Mouse (Mus musculus): ENCODE results near the gene Nim1k. TPM values are rescaled to one million over a fixed set of nuclear protein-coding genes. Genes with fewer than 3 reads are reported as not detected.
"Not testable (repeated sequence)": the region's sequence is repeated elsewhere in the genome, so short reads cannot be mapped to it uniquely, and the experiment has no call there.

The Nim1k gene
- total RNA-seq, 1 experiment from 2014 or later = 3.0 TPM

DNA sequence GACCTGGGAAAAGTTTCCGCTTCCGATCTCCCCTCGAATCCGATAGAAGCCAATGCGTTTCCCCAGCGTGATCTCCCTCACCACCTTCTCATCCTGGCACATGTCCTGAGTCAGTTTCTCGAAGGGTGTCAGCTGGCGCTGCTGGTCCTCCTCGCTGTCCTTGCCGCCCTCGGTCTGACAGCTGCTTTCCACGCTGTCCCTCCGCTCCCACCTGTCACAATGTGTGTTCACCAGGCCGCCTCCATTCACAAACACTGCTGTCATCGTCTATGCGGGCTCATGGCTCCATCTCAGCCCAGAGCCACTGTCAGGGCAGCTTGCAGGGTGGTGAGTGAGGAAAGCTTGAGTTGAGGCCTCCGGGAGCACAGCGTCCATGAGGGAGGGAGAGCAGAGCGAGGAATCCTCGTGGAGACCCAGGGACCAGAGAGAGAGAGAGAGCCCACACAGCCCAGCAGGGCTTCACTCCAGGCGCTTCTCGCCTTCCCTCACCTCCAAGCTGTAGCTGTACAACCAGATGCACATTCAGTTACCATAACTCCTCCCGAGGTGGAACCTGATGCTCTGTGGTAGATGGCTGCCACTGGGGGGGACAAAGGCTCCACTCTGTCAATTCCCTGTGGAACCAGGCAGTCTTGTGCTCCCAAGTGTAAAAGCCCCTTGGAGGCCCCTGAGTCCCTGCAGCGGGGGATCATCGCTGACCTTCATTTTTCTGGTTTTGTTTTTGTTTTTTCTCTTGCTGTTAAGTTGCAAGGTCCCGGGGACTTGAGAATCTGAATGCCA, 27.9 kb downstream of the Nim1k start:
- DNase-seq = no peak

DNA sequence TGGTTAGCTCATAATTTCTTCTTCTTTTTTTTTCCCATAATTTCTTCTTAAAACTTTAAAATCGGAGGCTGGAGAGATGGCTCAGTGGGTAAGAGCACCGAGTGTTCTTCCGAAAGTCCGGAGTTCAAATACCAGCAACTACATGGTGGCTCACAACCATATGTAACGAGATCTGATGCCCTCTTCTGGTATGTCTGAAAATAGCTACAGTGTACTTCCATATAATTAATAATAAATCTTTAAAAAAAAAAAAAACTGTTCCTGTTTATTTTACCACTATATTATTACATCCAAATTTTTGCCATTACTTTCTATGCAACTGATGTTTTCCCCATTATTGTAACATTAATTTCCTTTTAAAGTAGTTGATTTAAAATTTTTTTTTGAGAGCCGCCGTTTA, 31.1 kb downstream of the Nim1k start:
- DNase-seq = no peak

DNA sequence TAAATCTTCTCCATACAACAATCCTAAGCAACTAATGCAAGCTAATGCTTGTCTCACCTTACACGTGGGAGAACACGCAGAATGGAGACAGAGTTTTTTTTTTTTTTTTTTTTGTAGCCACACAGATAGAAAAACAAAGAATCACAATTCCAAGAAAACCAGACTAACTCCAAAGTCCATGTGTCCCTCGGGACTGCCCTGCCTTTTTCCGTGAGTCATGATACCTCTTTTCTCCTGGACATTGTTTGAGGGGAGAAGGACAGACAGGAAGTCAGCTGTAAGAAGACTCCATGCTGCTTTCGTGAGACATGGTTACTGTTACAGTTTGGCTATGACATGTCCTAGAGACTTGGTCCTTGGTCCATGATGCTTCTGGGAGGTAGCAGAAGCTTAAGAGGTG, 32.3 kb downstream of the Nim1k start:
- DNase-seq = no peak

DNA sequence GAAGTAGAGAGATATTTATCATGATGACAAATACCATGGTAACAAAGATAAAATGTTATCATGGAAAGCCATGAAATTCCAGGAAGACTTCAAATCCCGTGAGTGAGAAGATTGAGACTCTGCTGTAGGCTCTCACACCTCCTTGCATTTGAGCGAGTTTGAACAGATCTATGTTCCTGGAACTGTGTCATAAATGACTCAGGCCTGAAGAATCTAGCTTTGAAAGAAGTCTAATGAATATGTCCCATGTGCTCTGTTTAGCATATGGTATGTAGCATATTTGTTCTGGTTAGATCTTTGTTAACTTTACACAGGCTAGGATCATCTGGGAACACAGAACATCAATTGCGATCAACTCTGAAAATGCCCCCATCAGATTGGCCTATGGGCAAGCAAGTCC, 33.2 kb downstream of the Nim1k start:
- no peak for DNase-seq

DNA sequence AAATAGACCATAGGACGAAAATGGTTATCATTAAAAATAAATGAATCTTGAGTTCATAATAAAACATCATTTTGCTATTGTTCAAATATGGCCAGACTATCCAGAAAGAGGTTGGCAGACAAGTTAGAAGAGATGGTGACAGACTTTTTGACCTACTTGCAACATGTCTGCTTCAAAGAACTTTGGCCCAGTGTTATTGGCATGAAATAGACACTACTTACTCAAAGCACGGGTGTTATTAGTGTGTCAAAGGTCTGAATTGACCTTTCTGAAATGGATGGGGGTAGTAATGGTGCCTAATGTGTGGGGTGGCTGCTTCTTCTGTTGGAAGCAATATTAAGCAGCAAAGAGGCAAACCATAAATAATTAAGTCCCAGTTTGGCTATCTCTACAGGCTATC, 39.6 kb downstream of the Nim1k start:
- no peak for DNase-seq

DNA sequence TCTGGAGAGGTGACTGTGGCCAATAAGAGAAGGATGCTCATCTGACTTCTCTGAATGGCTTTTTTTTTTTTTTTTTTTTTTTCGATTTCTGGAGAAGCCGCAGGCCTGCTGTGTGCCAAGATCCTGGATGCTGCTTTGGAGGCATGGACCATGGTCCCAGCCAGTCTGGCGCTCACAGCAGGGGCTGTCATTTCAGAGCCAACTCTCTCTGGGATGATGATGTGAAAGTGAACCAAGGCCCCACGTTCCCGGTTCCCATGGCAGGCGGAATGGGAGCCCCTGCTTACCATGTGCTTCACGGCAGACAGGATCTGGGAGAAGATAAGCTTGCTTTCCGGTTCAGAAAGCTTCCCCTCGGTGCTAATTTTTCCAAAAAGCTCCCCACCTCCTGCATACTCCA, 41.9 kb downstream of the Nim1k start:
- no peak for DNase-seq

DNA sequence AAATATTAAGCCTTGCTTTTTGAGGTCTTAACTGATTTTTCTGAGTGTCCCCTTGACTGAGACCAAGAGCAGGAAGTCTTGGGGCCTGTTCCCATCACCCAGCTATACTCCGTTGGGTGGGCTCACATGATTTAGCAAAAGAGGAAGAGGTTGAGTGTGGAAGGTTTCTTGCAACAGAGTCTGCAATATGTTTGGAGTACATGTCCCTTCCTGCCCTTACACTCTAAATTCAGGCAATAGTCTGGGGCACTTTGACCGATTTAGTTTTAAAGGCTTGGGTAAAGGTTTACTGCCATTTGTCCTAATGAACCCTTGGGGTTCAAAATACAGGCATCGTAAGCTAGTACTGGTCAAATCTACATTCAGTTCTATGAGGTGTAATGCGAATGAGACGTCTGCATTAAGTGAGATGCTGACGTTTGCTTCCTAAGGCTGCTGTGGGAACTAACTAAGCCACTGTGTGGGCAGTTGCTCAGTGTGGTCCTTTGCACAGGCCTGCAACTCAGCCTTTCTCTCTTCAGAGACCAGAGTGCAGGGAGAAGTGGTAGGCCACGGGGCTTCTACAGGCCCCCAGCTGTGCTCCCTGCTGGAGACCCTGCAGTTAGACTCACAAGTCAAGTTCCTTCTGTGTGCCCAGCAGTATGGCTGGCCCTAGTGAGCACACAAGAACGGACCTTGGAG, 42.4 kb downstream of the Nim1k start:
- no peak for DNase-seq

DNA sequence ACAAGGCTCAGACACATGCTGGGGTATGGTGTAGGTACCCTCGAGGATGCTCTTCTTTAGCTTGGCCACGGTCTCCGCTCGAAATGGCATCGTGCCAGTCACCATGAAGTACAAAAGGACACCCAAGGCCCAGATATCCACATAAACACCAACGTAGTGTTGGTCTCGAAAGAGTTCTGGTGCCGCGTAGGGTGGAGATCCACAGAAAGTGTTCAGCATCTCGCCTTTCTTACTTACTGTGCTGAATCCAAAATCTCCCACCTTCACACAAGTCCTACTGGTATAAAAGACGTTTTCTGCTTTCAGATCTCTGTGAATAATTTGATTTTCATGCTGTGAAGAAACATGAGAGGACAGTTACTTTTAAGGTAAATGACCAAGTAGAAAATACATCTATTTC, 43.2 kb downstream of the Nim1k start:
- DNase-seq = no peak

DNA sequence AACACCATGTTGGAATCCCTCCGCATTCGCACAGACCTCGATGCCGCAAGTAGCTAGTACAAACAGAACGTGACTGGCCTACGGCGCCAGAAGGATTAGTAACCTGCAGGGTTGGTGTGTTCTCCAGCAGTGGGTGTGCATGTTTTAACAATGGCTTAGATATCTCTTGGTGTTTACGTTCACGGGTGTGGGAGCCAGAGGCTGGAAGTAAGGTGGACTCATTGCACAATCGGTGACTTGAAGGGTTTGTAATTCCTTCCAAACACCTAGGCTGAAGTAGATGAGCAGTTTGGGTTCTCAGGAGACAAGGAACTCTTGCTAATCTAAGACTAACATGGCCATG, 45.4 kb downstream of the Nim1k start:
- no peak for DNase-seq

DNA sequence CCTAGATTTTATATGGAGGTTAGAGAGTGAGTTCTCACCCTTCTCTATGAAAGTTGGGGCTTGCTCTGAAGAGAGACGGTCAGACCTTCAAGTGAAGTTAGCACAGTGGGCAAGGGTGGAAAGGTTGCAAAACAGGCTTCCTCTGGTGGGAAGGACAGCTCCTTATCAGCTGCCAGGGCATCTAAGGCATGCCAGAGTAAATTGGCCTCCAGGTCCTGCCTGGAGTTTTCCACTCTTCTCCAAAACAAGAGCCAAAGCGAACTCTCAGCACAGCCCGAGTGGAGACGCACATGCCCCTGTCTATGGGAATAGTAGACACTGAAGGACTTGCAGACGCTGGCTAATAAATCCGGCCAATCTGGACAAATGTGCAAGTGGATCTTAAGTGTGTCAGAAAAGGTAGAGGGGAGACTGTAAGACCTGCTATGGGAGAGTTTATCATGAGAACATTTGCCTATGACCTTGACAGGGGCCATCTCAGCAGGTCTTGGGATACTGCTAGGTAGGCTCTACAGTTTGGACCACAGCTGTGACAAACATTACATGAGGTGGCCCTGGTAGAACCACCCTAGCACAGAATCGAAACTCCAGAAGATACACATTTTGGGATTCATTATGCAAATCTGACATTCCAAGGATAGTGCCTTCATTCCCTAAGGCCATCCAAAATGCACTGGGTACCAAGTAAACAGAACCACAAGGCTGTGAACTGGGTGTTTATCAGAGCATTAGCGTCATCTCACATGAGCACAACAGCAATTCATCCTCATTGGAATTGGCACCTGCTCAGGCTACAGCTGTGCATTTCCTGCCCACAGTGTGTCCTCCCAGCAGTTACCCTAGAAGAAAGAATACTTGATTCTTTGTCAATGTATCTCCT, 46.1 kb downstream of the Nim1k start:
- peak; percentile 57 for DNase-seq

DNA sequence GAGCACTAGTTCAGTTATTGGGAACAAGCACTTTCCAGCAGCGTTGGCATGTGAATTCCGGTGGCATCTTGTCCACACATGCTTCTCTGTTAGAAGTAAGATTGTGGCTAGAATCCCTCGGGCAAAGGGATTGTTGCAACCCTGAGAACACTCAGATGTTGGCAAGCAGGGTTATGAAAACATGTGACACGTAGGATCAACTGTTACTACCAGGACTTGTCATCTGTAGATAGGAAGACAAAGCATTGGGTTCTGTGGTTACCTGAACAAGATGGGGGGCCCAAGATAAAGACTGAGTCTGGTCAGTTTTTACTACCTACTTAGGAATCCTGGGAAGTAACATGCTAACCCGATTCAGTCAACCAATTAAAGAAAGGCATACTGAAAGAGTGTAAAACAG, 46.7 kb downstream of the Nim1k start:
- DNase-seq = peak; percentile 51

DNA sequence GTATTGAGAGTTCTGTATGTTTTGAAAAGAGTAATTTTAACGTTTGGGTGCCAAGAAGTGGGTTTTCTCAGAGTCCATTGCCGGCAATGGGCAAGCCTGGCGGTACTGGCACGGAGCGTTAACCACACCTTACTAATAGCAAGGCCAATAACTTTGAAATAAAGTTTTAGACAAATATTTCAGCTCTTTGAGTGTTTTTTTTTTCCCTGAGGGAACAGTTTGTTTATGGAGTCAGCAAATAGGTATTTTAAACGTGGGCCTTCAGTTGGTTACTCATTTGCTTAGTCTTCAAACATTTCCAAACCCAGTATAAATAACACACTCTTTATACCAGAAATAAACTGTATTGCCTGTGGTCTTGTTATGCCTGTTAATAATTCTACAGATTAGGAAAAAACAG, 47.8 kb downstream of the Nim1k start:
- DNase-seq = no peak

DNA sequence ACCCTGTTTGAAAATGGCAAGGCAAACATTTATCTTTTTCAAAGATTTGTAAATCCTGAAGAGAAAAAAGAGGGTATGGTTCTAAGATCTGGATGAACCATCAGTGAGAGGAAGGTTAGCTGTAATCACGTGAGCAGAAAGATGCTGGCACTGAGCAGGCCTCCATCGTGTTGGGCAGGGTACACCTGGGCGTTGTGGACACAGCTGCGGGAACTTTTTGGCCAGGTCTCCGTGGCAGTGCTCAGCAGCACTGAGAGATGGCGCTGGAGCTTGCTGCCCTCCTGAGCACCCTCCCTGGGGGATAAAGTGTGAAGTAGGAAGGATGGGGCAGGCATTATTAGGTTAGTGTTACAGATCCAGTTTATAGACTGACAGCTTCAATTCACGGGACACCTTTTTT, 48.7 kb downstream of the Nim1k start:
- no peak for DNase-seq

DNA sequence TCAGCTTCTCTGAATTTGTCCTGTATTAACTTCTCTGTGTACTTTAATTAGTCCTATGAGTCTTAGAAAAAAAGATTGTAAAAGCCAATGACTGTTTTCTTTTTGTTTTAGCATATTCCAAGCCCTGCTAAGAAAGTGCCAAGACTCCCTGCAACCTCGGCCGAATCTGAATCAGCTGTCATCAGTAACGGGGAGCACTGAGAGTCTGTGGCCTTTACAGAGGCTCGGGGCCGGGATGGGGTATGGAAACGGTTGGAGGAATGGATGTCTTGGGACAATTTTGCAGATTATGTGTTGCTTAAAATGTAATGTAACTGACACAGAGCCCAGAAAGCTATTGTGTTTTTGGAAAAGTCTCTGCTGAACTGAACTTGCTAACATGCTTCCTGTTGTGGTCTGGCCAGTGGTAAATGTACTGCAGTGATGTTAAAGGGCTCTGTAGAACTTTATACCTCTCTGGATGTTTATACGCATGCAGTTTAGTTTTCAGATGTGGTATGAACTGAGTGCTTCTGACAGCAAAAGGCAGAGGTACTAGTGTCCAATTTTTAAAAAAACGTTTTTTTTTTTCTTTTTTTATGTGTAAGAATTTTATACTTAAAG, 49.3 kb downstream of the Nim1k start:
- DNase-seq = not testable (repeated sequence)

DNA sequence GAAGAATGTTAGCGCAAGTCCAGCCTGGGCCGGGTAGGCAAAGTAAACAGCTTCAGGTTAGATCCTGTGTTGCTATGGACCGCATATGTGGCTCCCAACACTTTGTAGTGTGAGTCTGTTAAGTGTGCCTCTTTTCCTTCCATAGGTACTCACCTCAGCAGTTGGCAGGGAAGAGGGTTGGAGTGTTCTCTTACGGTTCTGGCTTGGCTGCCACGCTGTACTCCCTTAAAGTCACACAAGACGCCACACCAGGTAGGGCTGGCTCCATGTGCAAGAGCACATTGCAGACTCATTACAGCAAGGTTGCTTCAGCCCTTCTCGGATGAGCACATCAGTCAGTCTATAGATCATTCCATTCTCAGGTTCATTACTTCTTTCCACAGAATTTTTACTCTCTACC, 51.4 kb downstream of the Nim1k start:
- DNase-seq = no peak

DNA sequence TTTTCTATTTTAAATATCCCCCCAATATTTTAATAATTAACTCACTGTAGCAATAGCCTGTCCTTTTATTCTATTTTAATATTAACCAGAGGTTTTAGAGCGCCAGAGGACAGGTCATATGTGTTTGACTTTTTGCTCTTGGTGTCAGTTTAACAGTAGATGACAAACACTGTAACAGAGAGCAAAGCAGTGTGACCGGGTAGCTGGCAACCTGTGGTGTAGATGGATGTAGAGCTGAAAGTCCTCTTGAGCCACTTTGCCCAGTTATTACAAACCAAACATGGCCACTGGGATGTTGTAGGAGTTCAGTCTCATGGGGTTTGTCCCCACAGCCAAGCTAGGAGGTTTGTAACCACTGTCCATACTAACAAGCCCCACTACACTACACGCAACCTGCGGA, 57.2 kb downstream of the Nim1k start:
- DNase-seq = no peak

DNA sequence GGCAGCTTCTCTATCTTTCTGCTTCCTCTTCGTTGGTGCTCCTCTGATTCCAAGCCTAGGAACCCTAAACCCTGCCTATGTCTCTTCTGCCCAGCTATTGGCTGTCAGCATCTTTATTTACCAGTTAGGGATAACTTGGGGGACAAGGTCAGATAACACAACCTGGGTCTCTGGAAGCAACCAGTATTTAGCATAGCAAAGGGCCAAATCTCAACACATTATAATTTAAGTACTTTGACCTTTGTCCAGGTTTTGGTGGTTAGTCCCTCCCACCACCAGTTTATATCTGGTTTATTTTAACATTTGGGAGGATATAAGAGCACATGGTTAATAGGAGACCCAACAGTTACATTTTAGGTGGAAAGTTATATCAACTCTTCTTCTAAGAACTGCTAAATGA, 59.2 kb downstream of the Nim1k start:
- no peak for DNase-seq

DNA sequence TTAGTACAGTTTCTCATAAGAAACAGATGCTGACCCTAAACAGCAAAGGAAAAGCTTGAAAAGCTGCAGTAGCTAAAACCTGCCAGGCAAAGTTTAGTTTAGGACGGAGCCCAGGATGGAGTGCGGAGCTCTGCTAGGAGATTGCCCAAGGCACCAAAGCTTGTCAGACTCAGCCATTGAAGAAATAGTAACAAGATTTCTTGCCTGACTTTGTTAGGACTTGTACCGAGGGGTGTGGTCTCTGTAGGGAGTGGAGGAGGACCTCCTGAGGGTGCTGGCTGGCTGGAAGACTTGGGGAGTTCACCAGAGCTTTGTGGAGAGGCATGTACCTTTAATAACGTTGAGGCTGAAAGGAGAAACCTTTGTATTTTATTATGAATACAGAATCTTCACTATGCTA, 60.0 kb downstream of the Nim1k start:
- no peak for DNase-seq

DNA sequence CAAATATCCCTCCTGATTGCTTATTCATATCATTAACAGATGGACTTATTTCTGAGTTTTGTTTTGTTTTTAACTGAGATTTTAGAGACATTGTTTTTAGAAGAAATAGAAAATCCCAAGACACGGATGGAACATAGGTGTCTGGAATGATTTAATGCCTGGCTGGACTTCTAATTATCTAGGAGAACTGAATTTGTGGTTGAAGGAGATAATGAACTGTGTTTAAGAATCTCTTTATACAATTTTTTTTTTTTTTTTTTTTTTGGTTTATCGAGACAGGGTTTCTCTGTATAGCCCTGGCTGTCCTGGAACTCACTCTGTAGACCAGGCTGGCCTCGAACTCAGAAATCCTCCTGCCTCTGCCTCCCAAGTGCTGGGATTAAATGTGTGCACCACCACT, 63.7 kb downstream of the Nim1k start:
- DNase-seq = not testable (repeated sequence)

DNA sequence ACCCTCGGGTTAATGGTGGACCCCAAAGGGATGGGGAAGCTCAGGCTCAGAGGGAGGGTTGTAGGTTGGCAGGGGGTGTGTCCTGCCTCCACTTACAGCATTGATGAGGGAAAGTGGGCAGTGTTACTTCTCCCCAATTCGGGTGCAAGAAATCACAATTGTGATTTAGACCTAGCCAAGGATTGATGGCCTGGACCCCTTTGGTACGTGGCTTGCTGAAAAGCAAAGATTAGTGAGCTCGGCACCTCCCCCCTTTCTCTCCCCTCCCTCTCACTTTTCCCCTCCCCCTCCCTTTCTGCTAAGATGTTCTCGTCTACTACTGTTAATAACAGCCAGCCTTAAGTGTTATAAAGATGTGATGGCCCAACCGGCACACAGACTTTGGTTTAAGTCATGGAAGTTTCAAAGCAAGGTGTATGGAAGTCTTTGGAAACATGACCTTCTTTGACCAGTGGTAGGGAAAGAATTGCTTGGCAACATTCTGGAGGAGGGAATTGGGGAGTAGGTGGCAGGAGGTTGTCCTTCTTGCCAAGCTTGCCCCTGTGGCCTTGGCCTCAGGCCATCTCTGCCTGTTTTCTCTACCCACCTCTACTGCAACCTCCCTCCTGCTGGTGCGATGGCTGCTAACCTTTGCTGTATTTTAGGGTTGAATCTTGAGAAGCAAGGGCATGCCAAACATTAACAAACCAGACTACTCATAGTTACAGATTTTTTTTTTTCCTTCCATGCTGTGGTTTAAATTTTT, 64.6 kb downstream of the Nim1k start:
- peak; percentile 65 for DNase-seq

DNA sequence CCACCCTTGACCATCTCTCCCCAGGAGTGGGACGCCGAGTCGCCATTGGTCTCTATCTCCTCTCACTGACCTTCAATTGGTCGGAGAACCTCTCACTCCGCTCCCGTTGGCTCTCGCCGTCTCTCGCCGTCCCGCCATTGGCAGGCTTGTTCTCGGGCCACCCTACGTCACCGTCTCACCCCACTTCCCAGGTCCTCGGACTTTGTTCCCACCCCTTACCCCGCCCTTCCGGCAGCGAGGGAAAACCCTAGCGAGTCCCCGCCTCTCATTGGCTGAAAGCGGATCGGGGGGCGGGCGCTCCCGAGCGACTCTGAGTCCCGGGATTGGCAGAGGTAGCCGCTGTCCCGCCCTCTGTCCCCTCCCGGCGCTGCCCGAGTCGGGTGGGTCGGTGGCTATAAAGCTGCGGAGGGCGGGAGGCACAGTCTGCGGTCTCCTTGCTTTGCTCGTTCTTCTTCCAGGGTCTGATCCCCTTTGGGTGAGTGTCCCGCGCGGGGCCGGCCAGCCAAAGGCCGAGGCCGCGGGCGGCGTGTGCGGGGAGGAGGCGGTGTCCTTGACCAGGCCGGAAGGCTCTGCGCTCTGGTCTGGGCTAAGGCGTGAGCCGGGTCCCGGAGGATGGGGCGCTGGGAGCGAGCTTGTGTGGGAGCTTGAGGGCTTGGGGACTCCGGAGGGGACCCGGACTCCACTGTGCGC, 65.5 kb downstream of the Nim1k start, which contains the start of gene Hmgcs1:
TSS of gene Hmgcs1 (plus strand) at position 341 of the 690 bp plus-strand sequence.
- peak; percentile 99 for DNase-seq
